Mouse (Mus musculus): ENCODE measurements around the gene Dcaf10. TPM values are rescaled to one million over a fixed set of nuclear protein-coding genes. Genes with fewer than 3 reads are reported as not detected.
"Not testable (repeated sequence)": the region's sequence is repeated elsewhere in the genome, so short reads cannot be mapped to it uniquely, and the experiment has no call there.

The Dcaf10 gene
- polyA plus RNA-seq, 1 experiment = not detected

- Histone ChIP-seq H3K27ac (ENCODE audit: insufficient read depth, low read depth, low read length) (no peak overlapping the region), H3K4me3 (ENCODE audit: insufficient read depth, low read depth, low read length) (no peak overlapping the region), H3K4me1 (ENCODE audit: control insufficient read depth, insufficient read depth, low read length) (no peaks in the 10 kb centered on the region)
- WGBS = 66% methylated on average over 4 of the region's 4 CpGs
- TF ChIP-seq POLR2A (IDR thresholded peaks at IDR 0.05; ENCODE audit: insufficient read depth, low read depth, low read length) (no peak), CTCF (IDR thresholded peaks at IDR 0.05; ENCODE audit: insufficient read depth, low read depth, low read length) (no peak)
These were observed 50.2 kb downstream of the Dcaf10 start for GRCm38 (mm10) chr4:45392099-45392498.

- 71% methylated on average over 11 of the region's 11 CpGs for WGBS
- no peak for TF ChIP-seq CTCF (IDR thresholded peaks at IDR 0.05; ENCODE audit: insufficient read depth, low read depth, low read length)
- TF ChIP-seq POLR2A (IDR thresholded peaks at IDR 0.05; ENCODE audit: insufficient read depth, low read depth, low read length) = no peak
- no peak overlapping the region for H3K4me3 ChIP-seq (ENCODE audit: insufficient read depth, low read depth, low read length)
- H3K27ac ChIP-seq (ENCODE audit: insufficient read depth, low read depth, low read length) = no peak overlapping the region
- no peaks in the 10 kb centered on the region for H3K4me1 ChIP-seq (ENCODE audit: control insufficient read depth, insufficient read depth, low read length)
These were observed 50.7 kb downstream of the Dcaf10 start for GRCm38 (mm10) chr4:45392572-45392971.

- Histone ChIP-seq H3K4me3 (ENCODE audit: insufficient read depth, low read depth, low read length) (no peak overlapping the region), H3K4me1 (ENCODE audit: control insufficient read depth, insufficient read depth, low read length) (no peaks in the 10 kb centered on the region), H3K27ac (ENCODE audit: insufficient read depth, low read depth, low read length) (no peak overlapping the region)
- no peak for TF ChIP-seq POLR2A (IDR thresholded peaks at IDR 0.05; ENCODE audit: insufficient read depth, low read depth, low read length)
- 77% methylated on average over 8 of the region's 8 CpGs for WGBS
These were observed 51.1 kb downstream of the Dcaf10 start for GRCm38 (mm10) chr4:45392994-45393393.

GRCm38 (mm10) chr4:45393658-45394057 is 51.8 kb downstream of the Dcaf10 start:
- H3K4me1 ChIP-seq (ENCODE audit: control insufficient read depth, insufficient read depth, low read length) = no peaks in the 10 kb centered on the region
- H3K27ac ChIP-seq (ENCODE audit: insufficient read depth, low read depth, low read length) = no peak overlapping the region
- WGBS = 86% methylated on average over 5 of the region's 5 CpGs
- TF ChIP-seq CTCF (IDR thresholded peaks at IDR 0.05; ENCODE audit: insufficient read depth, low read depth, low read length) (no peak), POLR2A (IDR thresholded peaks at IDR 0.05; ENCODE audit: insufficient read depth, low read depth, low read length) (no peak)
- no peak overlapping the region for H3K4me3 ChIP-seq (ENCODE audit: insufficient read depth, low read depth, low read length)

- not testable (repeated sequence) for H3K4me1 ChIP-seq (ENCODE audit: control insufficient read depth, insufficient read depth, low read length); H3K27ac ChIP-seq (ENCODE audit: insufficient read depth, low read depth, low read length)
- 88% methylated on average over 6 of the region's 6 CpGs for WGBS
These were observed 54.3 kb downstream of the Dcaf10 start for GRCm38 (mm10) chr4:45396211-45396610.

GRCm38 (mm10) chr4:45398315-45398714 is 56.4 kb downstream of the Dcaf10 start:
- H3K4me3 ChIP-seq (ENCODE audit: insufficient read depth, low read depth, low read length); H3K4me1 ChIP-seq (ENCODE audit: control insufficient read depth, insufficient read depth, low read length); H3K27ac ChIP-seq (ENCODE audit: insufficient read depth, low read depth, low read length): not testable (repeated sequence)
- 77% methylated on average over 5 of the region's 5 CpGs for WGBS

More at GRCm38 (mm10) chr4:45396211-45396610, 54.3 kb downstream of the Dcaf10 start:
- H3K4me3 ChIP-seq (ENCODE audit: insufficient read depth, low read depth, low read length) = not testable (repeated sequence)

- no peak overlapping the region for H3K4me3 ChIP-seq (ENCODE audit: insufficient read depth, low read depth, low read length)
- TF ChIP-seq POLR2A (IDR thresholded peaks at IDR 0.05; ENCODE audit: insufficient read depth, low read depth, low read length) = no peak
- TF ChIP-seq CTCF (IDR thresholded peaks at IDR 0.05; ENCODE audit: insufficient read depth, low read depth, low read length) = no peak
These were observed 57.7 kb downstream of the Dcaf10 start for GRCm38 (mm10) chr4:45399421-45400210.

GRCm38 (mm10) chr4:45402281-45402680 is 60.4 kb downstream of the Dcaf10 start:
- TF ChIP-seq POLR2A (IDR thresholded peaks at IDR 0.05; ENCODE audit: insufficient read depth, low read depth, low read length) (no peak), CTCF (IDR thresholded peaks at IDR 0.05; ENCODE audit: insufficient read depth, low read depth, low read length) (no peak)
- Histone ChIP-seq H3K27ac (ENCODE audit: insufficient read depth, low read depth, low read length) (no peak overlapping the region), H3K4me1 (ENCODE audit: control insufficient read depth, insufficient read depth, low read length) (peaks cover 8% of the 10 kb centered on the region), H3K4me3 (ENCODE audit: insufficient read depth, low read depth, low read length) (no peak overlapping the region)
- WGBS = 63% methylated on average over 4 of the region's 4 CpGs

More at GRCm38 (mm10) chr4:45399421-45400210, 57.7 kb downstream of the Dcaf10 start:
- 95% methylated on average over 45 of the region's 45 CpGs for WGBS
- H3K27ac ChIP-seq (ENCODE audit: insufficient read depth, low read depth, low read length) = no peak overlapping the region
- H3K4me1 ChIP-seq (ENCODE audit: control insufficient read depth, insufficient read depth, low read length) = peaks cover 2% of the 10 kb centered on the region; the same call in 1 of the 2 replicates

GRCm38 (mm10) chr4:45402878-45403498 is 61.1 kb downstream of the Dcaf10 start:
- H3K27ac ChIP-seq (ENCODE audit: insufficient read depth, low read depth, low read length) = no peak overlapping the region
- no peak for TF ChIP-seq POLR2A (IDR thresholded peaks at IDR 0.05; ENCODE audit: insufficient read depth, low read depth, low read length)
- TF ChIP-seq CTCF (IDR thresholded peaks at IDR 0.05; ENCODE audit: insufficient read depth, low read depth, low read length) = no peak
- H3K4me3 ChIP-seq (ENCODE audit: insufficient read depth, low read depth, low read length) = no peak overlapping the region
- WGBS = 66% methylated on average over 7 of the region's 7 CpGs
- peaks cover 8% of the 10 kb centered on the region for H3K4me1 ChIP-seq (ENCODE audit: control insufficient read depth, insufficient read depth, low read length)
